Mouse (Mus musculus) bone marrow, adult 2 months (tissue): ENCODE measurements around the gene Nbas.

ENCODE experiments used
- CTCF ChIP-seq: fragments of 200-500 bp; IDR thresholded peaks from 2 replicates; pipeline ENCODE4 v1.5.1; 2011; ENCODE audit warnings: low read length, control low read depth; ENCODE audit not compliant: control insufficient read depth, insufficient read depth
- POLR2A ChIP-seq: fragments of 200-500 bp; IDR thresholded peaks from 2 replicates; pipeline ENCODE4 v1.6.1; 2011; ENCODE audit warnings: low read depth, mild to moderate bottlenecking, control low read depth, low read length, borderline replicate concordance; ENCODE audit not compliant: control insufficient read depth

- TF ChIP-seq CTCF (no peak), POLR2A (no peak)
These were observed 149.7 kb downstream of the Nbas start for GRCm38 (mm10) chr12:13418651-13419050.
